Mouse (Mus musculus): ENCODE data around the gene Ift80. TPM values are rescaled to one million over a fixed set of nuclear protein-coding genes. Genes with fewer than 3 reads are reported as not detected.

Ift80 gene
- polyA plus RNA-seq, 1 experiment from 2014 or later, result 7.8 TPM

DNA sequence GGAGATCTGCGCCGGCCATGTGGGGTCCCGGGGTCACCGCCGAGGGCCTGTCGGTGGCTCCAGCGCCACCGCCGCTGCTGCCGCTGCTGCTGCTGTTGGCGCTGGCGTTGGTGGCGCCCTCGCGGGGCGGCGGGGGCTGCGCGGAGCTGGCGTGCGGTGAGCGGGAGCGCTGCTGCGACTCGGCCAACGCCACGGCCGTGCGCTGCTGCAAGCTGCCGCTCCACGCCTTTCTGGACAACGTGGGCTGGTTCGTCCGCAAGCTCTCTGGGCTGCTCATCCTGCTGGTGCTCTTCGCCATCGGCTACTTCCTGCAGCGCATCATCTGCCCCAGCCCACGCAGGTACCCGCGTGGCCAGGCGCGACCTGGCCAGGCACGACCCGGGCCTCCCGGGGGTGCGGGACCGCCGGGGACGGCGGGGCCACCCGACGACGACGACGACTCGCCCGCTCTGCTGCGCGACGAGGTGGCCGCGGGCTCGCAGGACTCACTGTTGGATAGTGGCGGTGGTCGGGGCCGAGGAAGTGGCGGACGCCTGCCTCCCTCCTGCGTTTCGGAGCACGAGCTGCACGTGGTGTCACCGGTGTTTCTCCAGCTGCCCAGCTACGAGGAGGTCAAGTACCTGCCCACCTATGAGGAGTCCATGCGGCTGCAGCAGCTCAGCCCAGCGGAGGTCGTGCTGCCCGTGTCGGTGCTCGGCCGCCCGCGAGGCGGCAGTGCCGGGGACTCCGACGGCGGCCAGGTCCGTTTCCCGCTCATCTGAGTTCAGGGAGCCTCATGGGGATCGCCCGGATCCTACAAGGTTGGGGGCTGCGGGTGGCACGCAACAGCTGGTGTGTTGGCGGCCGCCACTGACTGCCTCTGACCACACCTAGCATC is 134.4 kb downstream of the Ift80 start:
- ATAC-seq, result peak; percentile 83
- peak overlapping the region; percentile 53 for H3K27ac ChIP-seq (ENCODE audit: low read depth, low read length)
- H3K4me1 ChIP-seq (ENCODE audit: control insufficient read depth, insufficient read depth, low read depth, low read length), result peaks cover 9% of the 10 kb centered on the region
- peak overlapping the region; percentile 72 for H3K9ac ChIP-seq (ENCODE audit: low read depth, low read length)
- H3K9me3 ChIP-seq (ENCODE audit: control insufficient read depth, low read length), result no peaks in the 10 kb centered on the region
- WGBS, result under 1% methylated on average over 76 of the region's 96 CpGs
- H3K4me3 ChIP-seq (ENCODE audit: low read length), result peak overlapping the region; percentile 65
- H3K36me3 ChIP-seq (ENCODE audit: control insufficient read depth, insufficient read depth, low read length), result no peaks in the 10 kb centered on the region
- H3K4me2 ChIP-seq (ENCODE audit: low read length), result peak overlapping the region; percentile 98
- H3K27me3 ChIP-seq (replicated peaks; ENCODE audit: control insufficient read depth, insufficient read depth, low read length), result no peaks in the 10 kb centered on the region

DNA sequence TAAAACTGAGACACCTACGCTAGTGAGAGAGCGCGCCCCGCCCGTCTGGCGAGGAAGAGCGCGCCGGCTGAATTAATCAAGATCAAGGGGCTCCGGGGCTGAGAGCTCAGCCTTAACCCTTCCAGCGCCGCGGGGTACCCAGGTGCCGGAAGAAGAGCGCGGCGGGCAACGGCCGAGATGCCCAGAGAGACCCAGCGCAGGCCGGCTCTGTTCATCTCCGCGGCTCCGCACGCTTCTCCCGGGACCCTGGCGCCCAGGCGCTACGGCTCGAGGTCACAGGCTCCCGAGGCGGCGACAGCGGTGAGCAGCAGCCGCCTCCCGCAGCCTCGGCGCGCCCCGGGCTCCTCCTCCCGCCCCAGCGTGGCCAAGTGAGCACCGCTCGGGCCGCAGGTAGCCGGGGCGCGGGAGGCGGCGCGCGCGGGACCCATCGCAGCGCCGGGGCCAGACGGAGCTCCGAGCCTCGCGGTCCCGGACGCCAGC is 135.1 kb downstream of the Ift80 start, which contains the start of gene 1110032F04Rik:
TSS of gene 1110032F04Rik (plus strand) at position 376 of the 480 bp plus-strand sequence.
- ATAC-seq, result peak; percentile 88
- no peaks in the 10 kb centered on the region for H3K36me3 ChIP-seq (ENCODE audit: control insufficient read depth, insufficient read depth, low read length)
- peak within 1 kb of the TSS; percentile 65 for H3K4me3 ChIP-seq (ENCODE audit: low read length)
- peaks cover 9% of the 10 kb centered on the region for H3K4me1 ChIP-seq (ENCODE audit: control insufficient read depth, insufficient read depth, low read depth, low read length)
- H3K4me2 ChIP-seq (ENCODE audit: low read length), result peak within 1 kb of the TSS; percentile 98
- H3K27ac ChIP-seq (ENCODE audit: low read depth, low read length), result peak within 1 kb of the TSS; percentile 53
- H3K9ac ChIP-seq (ENCODE audit: low read depth, low read length), result peak within 1 kb of the TSS; percentile 72
- under 1% methylated on average over 51 of the region's 62 CpGs for WGBS
- H3K9me3 ChIP-seq (ENCODE audit: control insufficient read depth, low read length), result no peaks in the 10 kb centered on the region
- no peaks in the 10 kb centered on the region for H3K27me3 ChIP-seq (replicated peaks; ENCODE audit: control insufficient read depth, insufficient read depth, low read length)

- Histone ChIP-seq H3K27ac (ENCODE audit: low read depth, low read length) (no peak overlapping the region), H3K4me2 (ENCODE audit: low read length) (no peak overlapping the region), H3K36me3 (ENCODE audit: control insufficient read depth, insufficient read depth, low read length) (no peaks in the 10 kb centered on the region), H3K9me3 (ENCODE audit: control insufficient read depth, low read length) (no peaks in the 10 kb centered on the region), H3K4me3 (ENCODE audit: low read length) (no peak overlapping the region), H3K9ac (ENCODE audit: low read depth, low read length) (no peak overlapping the region), H3K4me1 (ENCODE audit: control insufficient read depth, insufficient read depth, low read depth, low read length) (no peaks in the 10 kb centered on the region), H3K27me3 (replicated peaks; ENCODE audit: control insufficient read depth, insufficient read depth, low read length) (no peaks in the 10 kb centered on the region)
- WGBS, result 82% methylated on average over 1 of the region's 1 CpGs
- ATAC-seq, result no peak
Observed at GRCm38 (mm10) chr3:68852414-68852813, 152.0 kb downstream of the Ift80 start.

- Histone ChIP-seq H3K4me3 (ENCODE audit: low read length) (no peak overlapping the region), H3K9me3 (ENCODE audit: control insufficient read depth, low read length) (peaks cover 4% of the 10 kb centered on the region), H3K4me1 (ENCODE audit: control insufficient read depth, insufficient read depth, low read depth, low read length) (no peaks in the 10 kb centered on the region), H3K27ac (ENCODE audit: low read depth, low read length) (no peak overlapping the region), H3K9ac (ENCODE audit: low read depth, low read length) (no peak overlapping the region), H3K36me3 (ENCODE audit: control insufficient read depth, insufficient read depth, low read length) (no peaks in the 10 kb centered on the region), H3K4me2 (ENCODE audit: low read length) (no peak overlapping the region), H3K27me3 (replicated peaks; ENCODE audit: control insufficient read depth, insufficient read depth, low read length) (no peaks in the 10 kb centered on the region)
- 69% methylated on average over 3 of the region's 3 CpGs for WGBS
- ATAC-seq, result no peak
Observed at GRCm38 (mm10) chr3:68848323-68848722, 156.0 kb downstream of the Ift80 start.

GRCm38 (mm10) chr3:68844025-68844424 is 160.3 kb downstream of the Ift80 start:
- 94% methylated on average over 4 of the region's 4 CpGs for WGBS
- no peak for ATAC-seq
- H3K27ac ChIP-seq (ENCODE audit: low read depth, low read length), result no peak overlapping the region
- no peaks in the 10 kb centered on the region for H3K27me3 ChIP-seq (replicated peaks; ENCODE audit: control insufficient read depth, insufficient read depth, low read length)
- H3K4me1 ChIP-seq (ENCODE audit: control insufficient read depth, insufficient read depth, low read depth, low read length), result no peaks in the 10 kb centered on the region
- H3K4me2 ChIP-seq (ENCODE audit: low read length), result no peak overlapping the region
- no peaks in the 10 kb centered on the region for H3K36me3 ChIP-seq (ENCODE audit: control insufficient read depth, insufficient read depth, low read length)
- H3K9me3 ChIP-seq (ENCODE audit: control insufficient read depth, low read length), result peaks cover 4% of the 10 kb centered on the region
- H3K9ac ChIP-seq (ENCODE audit: low read depth, low read length), result no peak overlapping the region
- H3K4me3 ChIP-seq (ENCODE audit: low read length), result no peak overlapping the region

MicroRNAs encoded within 50 kb of the gene (microRNA counts, 519-probe panel; counts per million panel counts)
- microRNA mmu-miR-15b, result 3,643 counts per million, percentile 93 among the panel's probes with 10 or more counts

Small RNA genes lying within 50 kb of the gene (microRNA-seq; reads per million reads assigned to microRNA genes)
- 739 reads per million, percentile 74 among the genes with 10 or more reads in this experiment for gene Mir15b
- 202 reads per million, percentile 59 among the genes with 10 or more reads in this experiment for gene Mir16-2

Other genes with a start within 250 kb of the Ift80 start
- 4.8 and 5.1 TPM in 2 replicates for gene 1110032F04Rik, start 135.0 kb downstream of the Ift80 start, polyA plus RNA-seq (2015; fragmentation: Nextera tagmentation; extraction: Ambion mirVana)
- gene Smc4, start 168 bp upstream of the Ift80 start, polyA plus RNA-seq (2015; fragmentation: Nextera tagmentation; extraction: Ambion mirVana), result 36.1 and 37.5 TPM in 2 replicates
- 32.0 and 36.4 TPM in 2 replicates for gene Trim59, start 40.2 kb upstream of the Ift80 start, polyA plus RNA-seq (2015; fragmentation: Nextera tagmentation; extraction: Ambion mirVana)
- 27.0 and 28.7 TPM in 2 replicates for gene Kpna4, start 122.5 kb upstream of the Ift80 start, polyA plus RNA-seq (2015; fragmentation: Nextera tagmentation; extraction: Ambion mirVana)
- gene Arl14, start 217.8 kb upstream of the Ift80 start, polyA plus RNA-seq (2015; fragmentation: Nextera tagmentation; extraction: Ambion mirVana), result not detected in 2 replicates

Data from hindbrain, embryonic 16.5 days (tissue).